Mouse (Mus musculus) brain, adult 2 months (tissue): ENCODE results near the gene Ube2m.

Source experiments
- DNase-seq: peaks from one replicate; pipeline ENCODE4 v3.0.0; 2011; ENCODE audit warnings: low read depth, low spot score

Gene Ube2m

GRCm38 (mm10) chr7:13003380-13003779 lies 34.7 kb downstream of the Ube2m start:
- no peak for DNase-seq

- no peak for DNase-seq
These were observed 36.5 kb downstream of the Ube2m start for GRCm38 (mm10) chr7:13001584-13001983.

DNA sequence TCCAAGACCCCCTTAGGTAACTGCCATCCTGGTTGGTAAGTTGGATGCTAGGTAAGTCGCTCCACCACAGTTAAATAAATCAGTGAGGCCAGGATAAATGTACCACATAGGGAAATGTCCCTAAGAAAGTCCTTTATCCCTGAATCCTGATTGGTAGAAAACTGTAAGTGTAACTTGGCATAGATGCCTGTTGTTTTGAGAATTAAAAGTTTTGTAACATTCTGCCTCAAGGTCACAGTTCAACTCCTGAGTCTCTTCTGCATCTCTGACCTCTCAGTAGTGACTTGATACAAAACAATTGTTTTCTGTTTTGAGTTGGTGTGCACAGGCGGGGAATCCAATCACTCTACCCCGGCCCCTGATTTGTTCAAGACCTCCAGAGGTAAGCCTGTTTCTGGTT lies 39.2 kb downstream of the Ube2m start, which contains the start of gene Trim28:
Trim28 (plus strand) TSS at position 264 of the 400 bp plus-strand sequence.
- DNase-seq: no peak

DNA sequence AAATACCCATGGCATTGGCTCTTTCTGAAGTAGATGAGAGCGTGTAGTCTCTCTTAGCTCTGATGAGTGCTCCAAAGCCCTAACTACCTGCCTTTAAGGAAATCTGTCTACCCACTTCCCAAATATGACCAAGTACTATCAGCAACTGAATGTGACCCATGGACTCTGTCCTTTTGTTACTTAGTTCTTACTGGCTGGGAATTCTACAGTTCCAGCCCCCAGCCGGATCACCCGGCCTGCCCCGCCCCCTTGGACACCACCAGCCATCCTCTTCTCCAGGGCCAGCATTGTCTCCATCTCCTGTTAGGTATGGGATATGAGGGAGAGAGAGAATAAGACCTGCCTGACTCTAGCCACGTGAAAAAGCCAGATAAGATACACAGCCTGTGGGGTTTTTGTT lies 40.0 kb downstream of the Ube2m start, which contains the start of gene Slc27a5:
Slc27a5 (minus strand) TSS at position 140 of the 400 bp plus-strand sequence.
- DNase-seq: no peak

DNA sequence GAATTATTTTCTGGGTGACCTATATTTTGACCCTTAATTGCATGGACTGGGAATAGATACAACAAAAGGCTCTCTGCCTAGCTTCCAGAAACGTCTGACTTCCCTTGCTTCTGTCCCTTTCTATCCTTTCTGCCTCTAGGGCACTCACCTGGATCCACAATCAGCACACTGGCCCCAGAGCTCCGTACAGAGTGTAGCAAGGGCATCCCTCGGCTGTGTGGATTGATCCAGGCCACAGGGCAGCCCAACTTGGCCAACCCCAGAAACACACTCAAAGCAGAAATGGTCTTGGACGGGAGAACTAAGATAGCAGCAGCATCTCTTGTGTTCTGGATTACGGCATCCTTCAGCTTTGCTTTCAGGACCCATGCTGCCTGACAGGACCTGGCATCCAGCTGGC lies 40.8 kb downstream of the Ube2m start:
- no peak for DNase-seq

- no peak for DNase-seq
These were observed 42.2 kb downstream of the Ube2m start for GRCm38 (mm10) chr7:12995862-12996261.

GRCm38 (mm10) chr7:12993148-12993547 lies 44.9 kb downstream of the Ube2m start:
- DNase-seq: no peak

DNA sequence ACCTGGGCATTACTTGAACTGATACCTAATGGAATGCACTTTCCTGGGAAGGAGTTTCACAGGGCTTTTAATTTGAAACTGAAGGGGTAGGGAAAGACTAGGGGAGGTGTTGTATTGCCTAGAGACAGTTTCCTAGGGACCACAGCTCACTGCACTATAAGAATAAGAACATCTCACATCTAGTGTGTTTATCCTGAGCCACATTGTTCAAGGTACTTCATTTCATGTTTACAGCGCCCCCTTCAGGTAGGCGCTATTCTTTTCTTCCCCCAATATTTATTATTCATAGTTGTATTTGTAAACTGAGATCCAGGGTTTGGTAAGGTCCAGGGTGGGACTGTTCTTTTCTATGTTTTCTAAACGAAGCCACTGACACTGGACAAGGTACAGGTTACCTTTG lies 45.9 kb downstream of the Ube2m start:
- peak; percentile 25 for DNase-seq

- no peak for DNase-seq
These were observed 50.5 kb downstream of the Ube2m start for GRCm38 (mm10) chr7:12987409-12988189.

GRCm38 (mm10) chr7:12986906-12987305 lies 51.2 kb downstream of the Ube2m start:
- no peak for DNase-seq

- no peak for DNase-seq
These were observed 52.4 kb downstream of the Ube2m start for GRCm38 (mm10) chr7:12985724-12986123.
